Comparison of ENCODE assay signal across 11 mouse cellular contexts in the genomic region with DNA sequence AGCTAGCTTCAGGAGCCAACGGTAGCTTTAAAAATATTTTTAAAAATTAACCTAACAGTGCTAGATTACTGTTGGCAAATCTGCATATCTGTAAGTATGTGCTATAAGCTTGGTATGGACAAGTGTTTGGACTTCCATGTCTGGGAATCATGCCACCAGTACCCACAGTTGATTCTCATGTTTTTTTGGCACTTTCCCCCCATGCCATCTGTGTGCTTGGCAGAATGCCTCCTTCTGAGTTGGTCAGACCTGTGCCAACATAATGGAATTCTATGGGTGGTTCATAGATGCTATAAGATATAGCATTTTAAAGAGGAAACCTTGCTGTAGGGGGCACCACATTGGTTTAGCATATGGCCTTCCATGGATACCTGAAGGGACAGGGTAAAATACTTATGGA.
A peak's percentile ranks its signal among the peaks of the same experiment; 100 is the strongest.
DNase-seq lines count a peak whose midpoint lies in the region; ATAC-seq lines count a peak whose summit lies in the region.
"Had no signal": no experiment of that assay in that cellular context is flagged by ENCODE, and none has a peak within 500 bp of the region (broad histone marks: within the 10 kb centered on the region; RNA-seq: fewer than 3 reads in every experiment).

No protein-coding gene starts in this region.

- no peaks in the 10 kb centered on the region for H3K9me3 ChIP-seq in hindbrain, embryonic 15.5 days
- no peaks in the 10 kb centered on the region for H3K9me3 ChIP-seq in hindbrain, embryonic 12.5 days (replicated peaks)
- H3K9me3 ChIP-seq in kidney, embryonic 14.5 days (ENCODE audit: control insufficient read depth, low read length), result no peaks in the 10 kb centered on the region
- H3K9me3 ChIP-seq: limb, embryonic 12.5 days had no signal

- H3K4me3 ChIP-seq in hindbrain, embryonic 15.5 days, result no peak overlapping the region
- H3K4me3 ChIP-seq in hindbrain, embryonic 12.5 days, result no peak overlapping the region
- no peak overlapping the region for H3K4me3 ChIP-seq in kidney, embryonic 14.5 days (ENCODE audit: low read length)
- H3K4me3 ChIP-seq: limb, embryonic 12.5 days had no signal

- DNase-seq in cerebellum, adult 9-10 months, result peak; percentile 93
- peak; percentile 25 for DNase-seq in layer of hippocampus, adult 9-10 months (ENCODE audit: low spot score)
- DNase-seq in right cerebral cortex, postnatal 10 days (ENCODE audit: low spot score in 2 of 2), result peak; percentile 77 to 80
- DNase-seq in lung, postnatal 4 days, result no peak
- DNase-seq: lung, postnatal 36 days had no signal

- H3K9ac ChIP-seq in hindbrain, embryonic 15.5 days, result no peak overlapping the region
- H3K9ac ChIP-seq in hindbrain, embryonic 12.5 days, result no peak overlapping the region
- no peak overlapping the region for H3K9ac ChIP-seq in kidney, embryonic 14.5 days (ENCODE audit: low read depth, low read length)
- H3K9ac ChIP-seq: limb, embryonic 12.5 days had no signal

- 79% methylated on average over 1 of the region's 1 CpGs for WGBS in hindbrain, embryonic 15.5 days
- WGBS in hindbrain, embryonic 12.5 days, result 100% methylated on average over 1 of the region's 1 CpGs
- WGBS in kidney, embryonic 14.5 days, result 90% methylated on average over 1 of the region's 1 CpGs

- peak; percentile 54 for ATAC-seq in hindbrain, embryonic 15.5 days (ENCODE audit: low FRiP score, low read depth)
- ATAC-seq in hindbrain, embryonic 12.5 days (ENCODE audit: low FRiP score), result no peak
- ATAC-seq in kidney, embryonic 14.5 days (ENCODE audit: low FRiP score, low TSS enrichment), result no peak
- ATAC-seq in erythroid progenitor cell, adult 5-6 weeks (replicated peaks; ENCODE audit: low FRiP score, poor library complexity, severe bottlenecking), result no peak

- H3K27me3 ChIP-seq in hindbrain, embryonic 15.5 days, result no peaks in the 10 kb centered on the region
- no peaks in the 10 kb centered on the region for H3K27me3 ChIP-seq in hindbrain, embryonic 12.5 days
- H3K27me3 ChIP-seq in kidney, embryonic 14.5 days (ENCODE audit: control insufficient read depth, insufficient read depth, low read length), result no peaks in the 10 kb centered on the region
- H3K27me3 ChIP-seq: CH12.LX; limb, embryonic 12.5 days had no signal

- no peaks in the 10 kb centered on the region for H3K36me3 ChIP-seq in hindbrain, embryonic 15.5 days
- H3K36me3 ChIP-seq in hindbrain, embryonic 12.5 days, result no peaks in the 10 kb centered on the region
- H3K36me3 ChIP-seq in kidney, embryonic 14.5 days (ENCODE audit: control insufficient read depth, insufficient read depth, low read length), result no peaks in the 10 kb centered on the region
- H3K36me3 ChIP-seq: limb, embryonic 12.5 days had no signal

- H3K4me2 ChIP-seq in hindbrain, embryonic 15.5 days, result no peak overlapping the region
- no peak overlapping the region for H3K4me2 ChIP-seq in hindbrain, embryonic 12.5 days (replicated peaks)
- no peak overlapping the region for H3K4me2 ChIP-seq in kidney, embryonic 14.5 days (replicated peaks; ENCODE audit: low read depth, low read length)
- H3K4me2 ChIP-seq: limb, embryonic 12.5 days had no signal

- H3K27ac ChIP-seq in hindbrain, embryonic 15.5 days (replicated peaks), result no peak overlapping the region
- no peak overlapping the region for H3K27ac ChIP-seq in hindbrain, embryonic 12.5 days
- no peak overlapping the region for H3K27ac ChIP-seq in kidney, embryonic 14.5 days (ENCODE audit: low read depth, low read length)
- H3K27ac ChIP-seq: limb, embryonic 12.5 days had no signal

- H3K4me1 ChIP-seq in hindbrain, embryonic 15.5 days (replicated peaks), result 0 out of 2 replicates have a peak, but pooled peaks cover 4% of the 10 kb centered on the region
- peaks cover 3% of the 10 kb centered on the region; the same call in 1 of the 2 replicates for H3K4me1 ChIP-seq in hindbrain, embryonic 12.5 days
- no peaks in the 10 kb centered on the region for H3K4me1 ChIP-seq in kidney, embryonic 14.5 days (ENCODE audit: control insufficient read depth, insufficient read depth, low read length)
- H3K4me1 ChIP-seq: limb, embryonic 12.5 days had no signal

Comparison
In these comparisons a context has a peak if more than half of its experiments do, and no peak if none do; other contexts are left out.
1. DNase-seq: peak in cerebellum, adult 9-10 months (single experiment), layer of hippocampus, adult 9-10 months (single experiment) and right cerebral cortex, postnatal 10 days (2 of 2); none in lung, postnatal 4 days (0 of 2).